Mouse (Mus musculus): ENCODE data around the gene Angptl1.

Gene Angptl1

DNA sequence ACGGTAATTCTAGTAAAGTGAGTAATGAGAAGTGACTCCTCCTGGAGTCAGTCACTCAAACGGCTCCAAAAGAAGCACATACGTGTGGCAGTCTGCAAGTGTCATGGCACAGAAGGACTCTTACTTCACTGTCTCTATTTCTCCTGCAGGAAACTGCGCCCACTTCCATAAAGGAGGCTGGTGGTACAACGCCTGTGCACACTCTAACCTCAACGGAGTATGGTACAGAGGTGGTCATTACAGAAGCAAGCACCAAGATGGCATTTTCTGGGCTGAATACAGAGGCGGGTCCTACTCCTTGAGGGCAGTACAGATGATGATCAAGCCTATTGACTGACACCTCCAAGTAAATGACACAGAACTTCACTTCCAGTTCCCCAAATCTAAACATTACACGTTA is 21.9 kb downstream of the Angptl1 start:
- POLR2A ChIA-PET, result interaction anchor here in 1 of 4 experiments (0.7 kb wide), 1 partner anchor 119 kb away, joined by 3 read pairs; no protein-coding TSS in a partner anchor
- CTCF ChIA-PET, result no interaction called here

GRCm38 (mm10) chr1:156861475-156862043 is 23.2 kb downstream of the Angptl1 start:
- ChIA-PET CTCF (interaction anchor here in 3 of 4 experiments (0.6 to 1.5 kb wide), 4 partner anchors 47 to 736 kb away, joined by 3 to 4 read pairs (median 4); no protein-coding TSS in a partner anchor), POLR2A (no interaction called here)

DNA sequence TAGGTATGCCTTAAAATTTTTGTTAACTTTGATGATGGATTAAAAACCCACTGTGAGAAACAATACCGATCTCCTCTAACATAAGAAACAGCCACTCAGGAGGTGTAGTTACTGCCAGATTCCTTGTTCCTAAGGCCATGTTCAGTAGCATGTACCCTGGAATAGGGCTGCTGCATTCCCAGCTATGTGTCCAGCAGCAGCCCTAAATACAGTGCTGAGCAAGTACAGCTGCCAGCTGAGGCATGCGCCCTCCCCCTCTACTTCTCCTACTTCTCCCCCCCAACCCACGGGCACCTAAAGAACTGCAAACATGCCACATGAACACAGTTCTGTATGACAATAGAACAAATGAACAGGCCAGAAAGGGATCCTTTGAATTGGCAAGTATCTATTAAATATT is 25.4 kb downstream of the Angptl1 start:
- ChIA-PET POLR2A (interaction anchor here in 1 of 4 experiments (1.1 kb wide), 1 partner anchor 9 kb away, joined by 3 read pairs; no protein-coding TSS in a partner anchor), CTCF (no interaction called here)

DNA sequence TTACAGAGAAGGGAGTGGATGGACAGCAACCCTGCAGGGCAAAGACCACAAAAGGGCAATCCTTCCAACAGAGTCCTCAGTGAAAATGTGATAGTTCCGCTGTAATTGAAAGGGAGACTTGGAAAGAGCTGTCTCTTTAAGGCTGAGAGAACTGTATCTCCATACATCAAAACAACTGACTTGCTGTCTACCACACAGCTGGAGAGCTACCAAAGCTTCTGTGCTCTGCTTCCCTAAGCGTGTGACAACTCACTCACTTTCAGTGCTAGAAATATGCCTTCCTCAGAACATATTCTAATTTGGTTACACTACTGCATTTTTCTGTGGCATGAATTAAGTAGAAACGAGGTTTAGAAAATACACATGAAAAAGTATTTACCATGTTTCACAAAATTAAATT is 25.9 kb downstream of the Angptl1 start:
- ChIA-PET CTCF (no interaction called here), POLR2A (interaction anchor here in 2 of 4 experiments (0.6 to 1.1 kb wide), 2 partner anchors 10 to 50 kb away, joined by 3 to 4 read pairs; no protein-coding TSS in a partner anchor)

GRCm38 (mm10) chr1:156870028-156870427 is 31.7 kb downstream of the Angptl1 start:
- ChIA-PET CTCF (no interaction called here), POLR2A (no interaction called here)

- ChIA-PET POLR2A (no interaction called here), CTCF (no interaction called here)
Observed at GRCm38 (mm10) chr1:156870616-156871015, 32.3 kb downstream of the Angptl1 start.

- POLR2A ChIA-PET, result no interaction called here
- CTCF ChIA-PET, result no interaction called here
Observed at GRCm38 (mm10) chr1:156884782-156885181, 46.4 kb downstream of the Angptl1 start.

GRCm38 (mm10) chr1:156885879-156886278 is 47.5 kb downstream of the Angptl1 start:
- CTCF ChIA-PET, result no interaction called here
- POLR2A ChIA-PET, result no interaction called here

- ChIA-PET POLR2A (interaction anchor here in 1 of 4 experiments (1.0 kb wide), 1 partner anchor 13 kb away, joined by 3 read pairs; no protein-coding TSS in a partner anchor), CTCF (interaction anchor here in 3 of 4 experiments (0.6 to 1.5 kb wide), 7 partner anchors 29 to 191 kb away, joined by 3 to 8 read pairs (median 5); no protein-coding TSS in a partner anchor)
Observed at GRCm38 (mm10) chr1:156888830-156889229, 50.5 kb downstream of the Angptl1 start.

GRCm38 (mm10) chr1:156891561-156891960 is 53.2 kb downstream of the Angptl1 start:
- ChIA-PET POLR2A (interaction anchor here in 1 of 4 experiments (2.1 kb wide), 1 partner anchor 18 kb away, joined by 5 read pairs; no protein-coding TSS in a partner anchor), CTCF (interaction anchor here in 1 of 4 experiments (0.6 kb wide), 2 partner anchors 94 to 194 kb away, joined by 3 read pairs; no protein-coding TSS in a partner anchor)

GRCm38 (mm10) chr1:156901689-156902088 is 63.3 kb downstream of the Angptl1 start:
- ChIA-PET POLR2A (interaction anchor here in 1 of 4 experiments (1.2 kb wide), 1 partner anchor 154 kb away, joined by 3 read pairs; no protein-coding TSS in a partner anchor), CTCF (interaction anchor here in 1 of 4 experiments (0.6 to 0.7 kb wide), 2 partner anchors 9 to 36 kb away, joined by 3 to 4 read pairs; no protein-coding TSS in a partner anchor)

DNA sequence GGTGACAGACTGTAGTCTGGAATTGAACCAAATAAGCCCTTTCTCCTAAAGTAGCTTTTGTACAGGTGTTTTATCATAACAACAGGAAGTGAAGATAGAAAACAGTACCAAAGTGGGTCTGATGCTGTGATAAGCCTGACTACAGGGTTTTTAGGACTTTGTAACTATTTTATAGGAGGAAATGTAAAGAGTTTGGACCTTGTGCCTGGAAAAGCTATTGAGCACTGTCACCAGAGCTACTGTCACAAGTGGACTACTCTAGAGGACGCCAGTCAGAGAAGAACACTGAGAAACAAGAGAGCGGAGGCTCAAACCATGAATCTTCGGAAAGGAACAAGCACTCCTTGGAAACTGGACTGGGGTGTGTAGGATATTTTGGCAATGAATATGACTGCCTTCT is 65.5 kb downstream of the Angptl1 start:
- POLR2A ChIA-PET, result interaction anchor here in 1 of 4 experiments (0.5 to 1.1 kb wide), 3 partner anchors 8 to 163 kb away, joined by 3 to 4 read pairs (median 3); no protein-coding TSS in a partner anchor
- CTCF ChIA-PET, result interaction anchor here in 3 of 4 experiments (0.5 to 1.7 kb wide), 8 partner anchors 13 to 483 kb away, joined by 3 to 5 read pairs (median 3); no protein-coding TSS in a partner anchor

DNA sequence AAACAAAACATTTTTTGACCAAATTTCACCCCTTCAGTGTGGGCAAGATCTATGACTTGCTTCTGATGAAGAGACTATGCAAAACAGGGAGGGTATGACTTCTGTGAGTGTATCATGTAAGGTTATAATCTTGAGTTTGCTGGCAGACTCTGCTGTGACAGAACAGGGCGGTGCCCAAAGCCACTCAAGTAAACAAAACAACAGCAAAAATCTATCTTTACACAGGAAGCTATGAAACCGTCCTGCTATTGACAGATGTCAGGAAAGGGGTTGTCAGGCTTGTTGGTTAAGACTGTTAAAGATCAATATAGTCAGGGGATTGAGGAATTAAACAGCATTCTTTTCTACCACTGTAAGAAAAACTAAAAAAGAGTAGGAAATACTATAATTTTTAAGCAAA is 67.3 kb downstream of the Angptl1 start:
- ChIA-PET POLR2A (no interaction called here), CTCF (interaction anchor here in 2 of 4 experiments (1.0 to 1.6 kb wide), 2 partner anchors 12 to 171 kb away, joined by 3 to 4 read pairs; no protein-coding TSS in a partner anchor)

- ChIA-PET POLR2A (interaction anchor here in 1 of 4 experiments (1.6 kb wide), 1 partner anchor 28 kb away, joined by 3 read pairs; no protein-coding TSS in a partner anchor), CTCF (interaction anchor here in 3 of 4 experiments (0.6 to 1.5 kb wide), 5 partner anchors 28 to 172 kb away, joined by 3 to 5 read pairs (median 4); no protein-coding TSS in a partner anchor)
Observed at GRCm38 (mm10) chr1:156909265-156909664, 70.9 kb downstream of the Angptl1 start.

DNA sequence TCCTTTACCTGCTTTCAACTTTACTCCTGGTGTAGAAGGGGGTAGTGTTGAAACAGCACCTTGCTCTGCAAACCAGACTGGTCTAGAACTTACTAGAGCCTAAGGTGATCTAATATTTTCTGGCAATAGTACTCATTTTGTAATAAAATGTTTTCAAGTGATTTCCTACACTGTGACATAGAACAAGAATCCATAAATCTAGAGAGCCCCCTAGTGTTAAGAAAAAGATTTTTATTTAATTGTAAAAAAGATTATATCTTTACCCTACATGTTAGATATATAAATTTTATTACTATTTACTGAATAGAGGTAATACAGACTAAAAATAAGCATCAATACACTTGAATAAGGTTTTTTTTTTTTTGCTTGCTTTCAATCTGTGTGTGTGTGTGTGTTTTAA is 71.5 kb downstream of the Angptl1 start:
- ChIA-PET CTCF (interaction anchor here in 2 of 4 experiments (1.2 to 1.5 kb wide), 3 partner anchors 27 to 172 kb away, joined by 3 to 5 read pairs (median 4); no protein-coding TSS in a partner anchor), POLR2A (no interaction called here)

Data from embryonic stem cell, embryonic (primary cell).